Mouse (Mus musculus) CH12.LX (cell line): ENCODE results near the gene Gtf2f1. TPM values are rescaled to one million over a fixed set of nuclear protein-coding genes. Genes with fewer than 3 reads are reported as not detected.
"Not testable (repeated sequence)": the region's sequence is repeated elsewhere in the genome, so short reads cannot be mapped to it uniquely, and the experiment has no call there.

Experiments
- DNase-seq: peaks from one replicate; pipeline ENCODE4 v3.0.0-alpha.2; 2013; ENCODE audit errors: extremely low read depth
- H3K27ac ChIP-seq: 2 replicates; pipeline ENCODE4 v1.5.1; 2012; ENCODE audit warnings: low read depth, mild to moderate bottlenecking, control low read depth, moderate library complexity; ENCODE audit not compliant: insufficient read depth
- H3K27me3 ChIP-seq: replicated peaks from 2 replicates; pipeline ENCODE3; 2012; ENCODE audit warnings: inconsistent platforms
- H3K36me3 ChIP-seq, 2 experiments: replicated peaks in 1 of 2; 2 replicates each; pipeline versions ENCODE3 to v1.6.1; 2012; ENCODE audit warnings: inconsistent platforms in 1 of 2, low read length in 1 of 2, mild to moderate bottlenecking in 1 of 2, mixed read lengths in 1 of 2, moderate library complexity in 1 of 2; ENCODE audit not compliant: control insufficient read depth in 1 of 2, insufficient read depth in 1 of 2
- H3K4me1 ChIP-seq, 2 experiments: 2 replicates each; pipeline ENCODE4 v1.6.1; 2012; ENCODE audit warnings: inconsistent platforms in 1 of 2, moderate library complexity in 1 of 2; ENCODE audit not compliant: insufficient read depth in 2 of 2, control insufficient read depth in 1 of 2
- H3K4me2 ChIP-seq: 2 replicates; pipeline ENCODE4 v1.6.1; 2012; ENCODE audit warnings: low read depth, mild to moderate bottlenecking, control low read depth; ENCODE audit not compliant: poor library complexity, insufficient read depth, severe bottlenecking
- H3K4me3 ChIP-seq, 3 experiments: fragments of 150-350 bp in 1 of 3; sonication (generic) in 1 of 3; replicated peaks in 1 of 3; 2 replicates each; pipeline versions ENCODE3 to v1.5.1; 2011 to 2012; ENCODE audit warnings: low read depth in 2 of 3, low read length in 2 of 3, mild to moderate bottlenecking in 2 of 3, moderate library complexity in 2 of 3, control low read depth in 1 of 3, improper control_type of control experiment in 1 of 3, inconsistent platforms in 1 of 3, mixed read lengths in 1 of 3; ENCODE audit not compliant: poor library complexity in 1 of 3
- H3K79me2 ChIP-seq: replicated peaks from 2 replicates; pipeline ENCODE4 v1.6.1; 2012; ENCODE audit warnings: mild to moderate bottlenecking, moderate library complexity; ENCODE audit not compliant: control insufficient read depth, poor library complexity, insufficient read depth, severe bottlenecking; ENCODE audit errors: extremely low read depth
- H3K9ac ChIP-seq: 2 replicates; pipeline ENCODE4 v1.6.1; 2012; ENCODE audit warnings: low read depth, mild to moderate bottlenecking, control low read depth, moderate library complexity; ENCODE audit not compliant: insufficient read depth
- H3K9me3 ChIP-seq: replicated peaks from 2 replicates; pipeline ENCODE3; 2012; ENCODE audit warnings: low read length, inconsistent platforms, mixed read lengths
- CTCF ChIP-seq, 2 experiments: IDR thresholded peaks in 1 of 2; conservative IDR thresholded peaks in 1 of 2; 2 replicates each; pipeline ENCODE4 v1.5.1; 2011 to 2012; ENCODE audit warnings: low read depth in 2 of 2, low read length in 2 of 2, improper control_type of control experiment in 1 of 2, inconsistent platforms in 1 of 2, mild to moderate bottlenecking in 1 of 2, moderate library complexity in 1 of 2
- E2F4 ChIP-seq: IDR thresholded peaks from 2 replicates; pipeline ENCODE4 v1.6.1; 2011; ENCODE audit warnings: low read depth, low read length, improper control_type of control experiment; ENCODE audit not compliant: insufficient replicate concordance
- EP300 ChIP-seq: IDR thresholded peaks from 2 replicates; pipeline ENCODE4 v1.6.1; 2011; ENCODE audit warnings: low read length, improper control_type of control experiment
- ETS1 ChIP-seq: conservative IDR thresholded peaks from 2 replicates; pipeline ENCODE4 v1.6.1; 2012; ENCODE audit warnings: low read depth, mild to moderate bottlenecking, inconsistent platforms, low read length, improper control_type of control experiment, moderate library complexity
- IRF4 ChIP-seq: IDR thresholded peaks from 2 replicates; pipeline ENCODE4 v1.6.1; 2014; ENCODE audit warnings: low read depth, mild to moderate bottlenecking, inconsistent platforms, low read length, improper control_type of control experiment
- JUN ChIP-seq: IDR thresholded peaks from 2 replicates; pipeline ENCODE4 v1.6.1; 2011; ENCODE audit warnings: low read depth, mild to moderate bottlenecking, low read length, improper control_type of control experiment, moderate library complexity; ENCODE audit not compliant: insufficient read depth
- MAFK ChIP-seq: IDR thresholded peaks from 2 replicates; pipeline ENCODE4 v1.6.1; 2011; ENCODE audit warnings: low read length, improper control_type of control experiment; ENCODE audit not compliant: insufficient replicate concordance
- MAX ChIP-seq: IDR thresholded peaks from 2 replicates; pipeline ENCODE4 v1.6.1; 2011; ENCODE audit warnings: low read length, improper control_type of control experiment
- MYC ChIP-seq: IDR thresholded peaks from 2 replicates; pipeline ENCODE4 v1.6.1; 2011; ENCODE audit warnings: low read depth, mild to moderate bottlenecking, improper control_type of control experiment, low read length
- NRF1 ChIP-seq: IDR thresholded peaks from 2 replicates; pipeline ENCODE4 v1.6.1; 2014; ENCODE audit warnings: low read depth, mild to moderate bottlenecking, inconsistent platforms, low read length, improper control_type of control experiment, moderate library complexity
- POLR2AphosphoS2 ChIP-seq: IDR thresholded peaks from 2 replicates; pipeline ENCODE4 v1.6.1; 2011; ENCODE audit warnings: low read depth, low read length, improper control_type of control experiment
- RAD21 ChIP-seq: IDR thresholded peaks from 2 replicates; pipeline ENCODE4 v1.6.1; 2011; ENCODE audit warnings: low read depth, mild to moderate bottlenecking, low read length, improper control_type of control experiment, moderate library complexity
- RCOR1 ChIP-seq: conservative IDR thresholded peaks from 2 replicates; pipeline ENCODE4 v1.6.1; 2012; ENCODE audit warnings: low read depth, mild to moderate bottlenecking, inconsistent platforms, low read length, improper control_type of control experiment
- SIN3A ChIP-seq: IDR thresholded peaks from 2 replicates; pipeline ENCODE4 v1.6.1; 2012; ENCODE audit warnings: low read length, improper control_type of control experiment, inconsistent platforms
- SMC3 ChIP-seq: IDR thresholded peaks from 2 replicates; pipeline ENCODE4 v1.6.1; 2011; ENCODE audit warnings: low read depth, low read length, improper control_type of control experiment
- TCF12 ChIP-seq: IDR thresholded peaks from 2 replicates; pipeline ENCODE4 v1.6.1; 2014; ENCODE audit warnings: low read depth, mild to moderate bottlenecking, inconsistent platforms, low read length, improper control_type of control experiment
- ZC3H11A ChIP-seq: IDR thresholded peaks from 2 replicates; pipeline ENCODE4 v1.6.1; 2012; ENCODE audit warnings: low read depth, mild to moderate bottlenecking, inconsistent platforms, low read length, improper control_type of control experiment
- ZMIZ1 ChIP-seq: IDR thresholded peaks from 2 replicates; pipeline ENCODE4 v1.6.1; 2012; ENCODE audit warnings: low read depth, mild to moderate bottlenecking, inconsistent platforms, low read length, improper control_type of control experiment
- ZNF384 ChIP-seq: IDR thresholded peaks from 2 replicates; pipeline ENCODE4 v1.6.1; 2012; ENCODE audit warnings: low read depth, low read length, improper control_type of control experiment, inconsistent platforms
- dilution Hi-C: fragments of 300-500 bp; cut with MboI; formaldehyde crosslinking; loops from 2 replicates; pipeline ENCODE4 v1.14.3; 2020; ENCODE audit warnings: low sequenced_read_pairs; ENCODE audit not compliant: extremely low pct_unique_long_range_greater_than_20kb, extremely low pct_ligation_motif_present
- in situ Hi-C: fragments of 300-500 bp; cut with MboI; formaldehyde crosslinking; loops from 3 replicates; pipeline ENCODE4 v1.14.3; 2019; ENCODE audit warnings: low sequenced_read_pairs, low pct_ligation_motif_present, low pct_unique_long_range_greater_than_20kb, mixed read lengths
- polyA plus RNA-seq: library from polyadenylated mRNA; unstranded; fragments of >175 nt; gene quantifications from 2 replicates; pipeline ENCODE4 v1.2.1, GENCODE M21; 2012; ENCODE audit warnings: low read depth; ENCODE audit not compliant: insufficient read length
- total RNA-seq, 2 experiments: library from RNA; depleted of rRNA; stranded (reverse); fragments of 300-350 nt in 1 of 2; fragments of >200 nt in 1 of 2; gene quantifications; 2 replicates each; pipeline ENCODE4 v1.2.3; 2012 to 2014

Gtf2f1 gene
- total and polyA plus RNA-seq, 3 experiments = 50.5 to 109 (median 80.4) TPM

GRCm38 (mm10) chr17:57056246-57056645 is 45.2 kb upstream of the Gtf2f1 start:
- H3K27ac ChIP-seq = no peak overlapping the region
- TF ChIP-seq SMC3 (no peak), NRF1 (no peak), JUN (no peak), ETS1 (no peak), IRF4 (no peak), CTCF (conservative IDR thresholded peaks at IDR 0.05 in 1 of 2, IDR thresholded peaks at IDR 0.05 in 1 of 2; ENCODE audit: low read depth in 2 of 2, low read length in 2 of 2) (no peak), POLR2AphosphoS2 (no peak), EP300 (no peak), MYC (no peak), TCF12 (no peak), ZC3H11A (no peak), RCOR1 (no peak), ZMIZ1 (no peak), E2F4 (no peak), MAX (no peak), MAFK (no peak), SIN3A (no peak), ZNF384 (no peak)
- peaks cover 33 to 48% of the 10 kb centered on the region in 2 experiments for H3K36me3 ChIP-seq
- no peak overlapping the region for H3K4me3 ChIP-seq
- H3K27me3 ChIP-seq = no peaks in the 10 kb centered on the region
- peaks cover 9 to 26% of the 10 kb centered on the region in 2 experiments for H3K4me1 ChIP-seq
- no peaks in the 10 kb centered on the region for H3K79me2 ChIP-seq
- H3K9me3 ChIP-seq = no peaks in the 10 kb centered on the region
- in situ Hi-C loops (no loop called here), dilution Hi-C loops (no loop called here)
- no peak for DNase-seq
- H3K9ac ChIP-seq = no peak overlapping the region
- no peak overlapping the region for H3K4me2 ChIP-seq

GRCm38 (mm10) chr17:57051679-57052078 is 40.6 kb upstream of the Gtf2f1 start:
- TF ChIP-seq RAD21 (peak; percentile 48), CTCF (conservative IDR thresholded peaks at IDR 0.05 in 1 of 2, IDR thresholded peaks at IDR 0.05 in 1 of 2; ENCODE audit: low read depth in 2 of 2, low read length in 2 of 2) (peak in 1 of 2 experiments; percentile 60; a peak in 2 of 4 replicates), SMC3 (peak; percentile 47)
- H3K4me3 ChIP-seq, H3K9me3 ChIP-seq, H3K79me2 ChIP-seq, H3K4me2 ChIP-seq, H3K27ac ChIP-seq, H3K27me3 ChIP-seq, H3K9ac ChIP-seq, in situ Hi-C loops, dilution Hi-C loops: not testable (repeated sequence)
- DNase-seq = peak; percentile 55
- H3K4me1 ChIP-seq = peaks cover 0 to 28% of the 10 kb centered on the region in 2 experiments; a peak in 2 of 4 replicates
- H3K36me3 ChIP-seq = peaks cover 42 to 60% of the 10 kb centered on the region in 2 experiments
